Mouse (Mus musculus) left cerebral cortex, adult 18-20 months (tissue): ENCODE data around the gene Foxk2. TPM values are rescaled to one million over a fixed set of nuclear protein-coding genes. Genes with fewer than 3 reads are reported as not detected.

Source experiments
- total RNA-seq, 2 experiments: library from RNA; stranded (reverse); gene quantifications; 2 replicates each; pipeline ENCODE4 v1.2.3; 2021

Foxk2 gene
- total RNA-seq, 2 experiments from 2014 or later = 79.6 to 82.2 TPM

Other genes with a start within 250 kb of the Foxk2 start
- gene Cd7, start 220.6 kb upstream of the Foxk2 start, total RNA-seq = 1 to 10 TPM; 1.1 to 2.2 TPM
- gene Sectm1b, start 196.4 kb upstream of the Foxk2 start, total RNA-seq = not detected
- not detected for gene Sectm1a, start 178.8 kb upstream of the Foxk2 start, total RNA-seq
- not detected for gene Tex19.2, start 141.3 kb upstream of the Foxk2 start, total RNA-seq
- not detected for gene Tex19.1, start 113.8 kb upstream of the Foxk2 start, total RNA-seq
- under 1 TPM; 0.19 to 0.21 TPM for gene Uts2r, start 99.7 kb upstream of the Foxk2 start, total RNA-seq
- gene Hexdc, start 55.6 kb upstream of the Foxk2 start, total RNA-seq = 10 to 100 TPM; 19.6 to 22.3 TPM
- 1 to 10 TPM; 8.2 TPM for gene Ogfod3, start 55.3 kb upstream of the Foxk2 start, total RNA-seq
- 10 to 100 TPM; 20.0 to 20.4 TPM for gene Cybc1, start 30.7 kb upstream of the Foxk2 start, total RNA-seq
- gene Narf, start 22.7 kb upstream of the Foxk2 start, total RNA-seq = 10 to 100 TPM; 38.4 to 49.2 TPM
- gene Wdr45b, start 94.5 kb downstream of the Foxk2 start, total RNA-seq = 10 to 100 TPM; 68.5 to 75.4 TPM
- 10 to 100 TPM; 42.4 to 51.4 TPM for gene Rab40b, start 128.3 kb downstream of the Foxk2 start, total RNA-seq
- gene Fn3krp, start 161.4 kb downstream of the Foxk2 start, total RNA-seq = 10 to 100 TPM; 49.2 to 53.6 TPM
- 10 to 100 TPM; 58.5 to 60.4 TPM for gene Fn3k, start 174.9 kb downstream of the Foxk2 start, total RNA-seq
- 10 to 100 TPM; 36.4 to 36.6 TPM for gene Tbcd, start 192.0 kb downstream of the Foxk2 start, total RNA-seq